ENCODE assay signal across 8 mouse cellular contexts in genomic region chr7:126791851-126792720, GRCm38 (mm10). TPM values are rescaled to one million over a fixed set of nuclear protein-coding genes. Genes with fewer than 3 reads are reported as not detected.
DNase-seq lines count a peak whose midpoint lies in the region; ATAC-seq and TF ChIP-seq lines count a peak whose summit lies in the region.

Gene Ppp4c, minus strand, starts transcription at chr7:126792496.

- peak; percentile 97 for DNase-seq in ES-CJ7 (ENCODE audit: low read depth, low spot score)
- DNase-seq in cerebellum, adult 11 months = peak; percentile 93
- peak; percentile 93 for DNase-seq in heart, postnatal 25 days (ENCODE audit: low spot score)
- DNase-seq in layer of hippocampus, adult 18-20 months (ENCODE audit: low spot score in 2 of 2) = peak; percentile 95 to 97
- DNase-seq in lung, adult 2 months = peak; percentile 93
- peak; percentile 95 to 96 for DNase-seq in thymus, adult 18-20 months

- peaks cover 34% of the 10 kb centered on the region for H3K4me1 ChIP-seq in forebrain, embryonic 15.5 days
- peaks cover 6% of the 10 kb centered on the region for H3K4me1 ChIP-seq in lung, adult 2 months (ENCODE audit: control insufficient read depth, insufficient read depth, low read length)

- peak within 1 kb of the TSS; percentile 90 for H3K9ac ChIP-seq in forebrain, embryonic 15.5 days (replicated peaks)

- peak; percentile 82 for TF ChIP-seq POLR2A in lung, adult 2 months (IDR thresholded peaks at IDR 0.05; ENCODE audit: borderline replicate concordance, extremely low read depth, low read depth, low read length)

- H3K36me3 ChIP-seq in forebrain, embryonic 15.5 days = peaks cover 53% of the 10 kb centered on the region

- under 1% methylated on average over 79 of the region's 83 CpGs for WGBS in forebrain, embryonic 15.5 days
- under 1% methylated on average over 83 of the region's 83 CpGs for WGBS in lung, adult 2 months

- peak within 1 kb of the TSS; percentile 93 for H3K4me2 ChIP-seq in forebrain, embryonic 15.5 days (replicated peaks)

- no peak for TF ChIP-seq CTCF in lung, adult 2 months (IDR thresholded peaks at IDR 0.05; ENCODE audit: insufficient read depth, low read length)

- no peaks in the 10 kb centered on the region for H3K9me3 ChIP-seq in forebrain, embryonic 15.5 days

- H3K27me3 ChIP-seq in forebrain, embryonic 15.5 days = no peaks in the 10 kb centered on the region

- intact Hi-C loops in heart, postnatal 25 days (cut with DNase I) = no loop called here

- ATAC-seq in forebrain, embryonic 15.5 days (replicated peaks) = peak; percentile 97
- ATAC-seq in neutrophil, adult 5-6 weeks (ENCODE audit: extremely low read depth, insufficient number of reproducible peaks, low FRiP score, poor library complexity, severe bottlenecking) = peak; percentile 94

- peak within 1 kb of the TSS; percentile 93 for H3K4me3 ChIP-seq in forebrain, embryonic 15.5 days
- H3K4me3 ChIP-seq in lung, adult 2 months (replicated peaks; ENCODE audit: extremely low read depth, low read depth, low read length) = peak within 1 kb of the TSS; percentile 71

- H3K27ac ChIP-seq in forebrain, embryonic 15.5 days (replicated peaks) = peak within 1 kb of the TSS; percentile 95

RNA-seq across cellular contexts. Expression of gene Ppp4c, which starts in this region (rescaled TPM):
- 215 TPM in 2 replicates for polyA plus RNA-seq in forebrain, embryonic 15.5 days (2015; fragmentation: Nextera tagmentation; extraction: Ambion mirVana)
- 10 to 100 TPM; 32.7 to 33.1 TPM for total RNA-seq in heart, postnatal 25 days (2021)
- total RNA-seq in layer of hippocampus, adult 18-20 months (2021) = 10 to 100 TPM; 48.9 to 54.5 TPM
- 135 and 156 TPM in 2 replicates for polyA plus RNA-seq in lung, adult 2 months (2012; rRNA removed)
- total RNA-seq in neutrophil, adult 5-6 weeks (2017) = 210 and 221 TPM in 2 replicates

Comparison
In these comparisons a context has a peak if more than half of its experiments do, and no peak if none do; other contexts are left out.
1. Peak in every context shown above with its lines: DNase-seq, ATAC-seq, H3K4me3 ChIP-seq and H3K27ac ChIP-seq.